Mouse (Mus musculus): Measurements from ENCODE around the gene Gpx7. TPM values are rescaled to one million over a fixed set of nuclear protein-coding genes. Genes with fewer than 3 reads are reported as not detected.
A peak's percentile ranks its signal among the peaks of the same experiment; 100 is the strongest.

The Gpx7 gene
- polyA plus RNA-seq, 1 experiment from 2014 or later: 52.8 TPM

- DNase-seq (ENCODE audit: low spot score): no peak
- WGBS: 43% methylated on average over 4 of the region's 4 CpGs
- peak overlapping the region; percentile 47 for H3K4me3 ChIP-seq
Measured at GRCm38 (mm10) chr4:108387106-108387505, 19.7 kb downstream of the Gpx7 start.

GRCm38 (mm10) chr4:108386087-108386486 lies 20.7 kb downstream of the Gpx7 start:
- no peaks in the 10 kb centered on the region for H3K9me3 ChIP-seq (replicated peaks)
- H3K4me3 ChIP-seq: no peak overlapping the region
- 40% methylated on average over 1 of the region's 1 CpGs for WGBS
- H3K36me3 ChIP-seq: no peaks in the 10 kb centered on the region
- peaks cover 52% of the 10 kb centered on the region for H3K27me3 ChIP-seq (ENCODE audit: low read depth, poor library complexity, severe bottlenecking)
- no peak overlapping the region for H3K27ac ChIP-seq (replicated peaks)
- peaks cover 35% of the 10 kb centered on the region for H3K4me1 ChIP-seq
- DNase-seq (ENCODE audit: low spot score): no peak

More at GRCm38 (mm10) chr4:108387106-108387505, 19.7 kb downstream of the Gpx7 start:
- Histone ChIP-seq H3K36me3 (no peaks in the 10 kb centered on the region), H3K4me1 (peaks cover 35% of the 10 kb centered on the region), H3K27ac (replicated peaks) (peak overlapping the region; percentile 86), H3K27me3 (ENCODE audit: low read depth, poor library complexity, severe bottlenecking) (peaks cover 41% of the 10 kb centered on the region), H3K9me3 (replicated peaks) (no peaks in the 10 kb centered on the region)

- DNase-seq (ENCODE audit: low spot score): peak; percentile 51
Measured at GRCm38 (mm10) chr4:108383183-108383714, 23.5 kb downstream of the Gpx7 start, which contains the start of gene Shisal2a. Gene Shisal2a (minus strand): TSS chr4:108383349.

GRCm38 (mm10) chr4:108380146-108380545 lies 26.6 kb downstream of the Gpx7 start:
- Histone ChIP-seq H3K27me3 (ENCODE audit: low read depth, poor library complexity, severe bottlenecking) (peaks cover 42% of the 10 kb centered on the region), H3K4me1 (peaks cover 30% of the 10 kb centered on the region), H3K36me3 (no peaks in the 10 kb centered on the region), H3K4me3 (no peak overlapping the region), H3K9me3 (replicated peaks) (no peaks in the 10 kb centered on the region), H3K27ac (replicated peaks) (0 out of 2 replicates have a peak overlapping the region, but pooled peaks have one; percentile 28)
- DNase-seq (ENCODE audit: low spot score): no peak
- 20% methylated on average over 1 of the region's 1 CpGs for WGBS

More at GRCm38 (mm10) chr4:108383183-108383714, 23.5 kb downstream of the Gpx7 start, which contains the start of gene Shisal2a:
- Histone ChIP-seq H3K4me3 (peak within 1 kb of the TSS; percentile 56), H3K36me3 (no peaks in the 10 kb centered on the region), H3K4me1 (peaks cover 47% of the 10 kb centered on the region), H3K9me3 (replicated peaks) (no peaks in the 10 kb centered on the region), H3K27ac (replicated peaks) (peak within 1 kb of the TSS; percentile 77), H3K27me3 (ENCODE audit: low read depth, poor library complexity, severe bottlenecking) (peaks cover 53% of the 10 kb centered on the region)
- 2% methylated on average over 55 of the region's 55 CpGs for WGBS

- no peaks in the 10 kb centered on the region for H3K9me3 ChIP-seq (replicated peaks)
- peaks cover 30% of the 10 kb centered on the region for H3K4me1 ChIP-seq
- 71% methylated on average over 3 of the region's 3 CpGs for WGBS
- H3K27me3 ChIP-seq (ENCODE audit: low read depth, poor library complexity, severe bottlenecking): peaks cover 35% of the 10 kb centered on the region
- H3K27ac ChIP-seq (replicated peaks): 0 out of 2 replicates have a peak overlapping the region, but pooled peaks have one; percentile 18
- no peak for DNase-seq (ENCODE audit: low spot score)
- no peaks in the 10 kb centered on the region for H3K36me3 ChIP-seq
- H3K4me3 ChIP-seq: no peak overlapping the region
Measured at GRCm38 (mm10) chr4:108379476-108379875, 27.3 kb downstream of the Gpx7 start.

- H3K9me3 ChIP-seq (replicated peaks): no peaks in the 10 kb centered on the region
- peaks cover 21% of the 10 kb centered on the region for H3K4me1 ChIP-seq
- 0 out of 2 replicates have a peak, but pooled peaks cover 6% of the 10 kb centered on the region for H3K27me3 ChIP-seq (ENCODE audit: low read depth, poor library complexity, severe bottlenecking)
- H3K4me3 ChIP-seq: no peak overlapping the region
- no peaks in the 10 kb centered on the region for H3K36me3 ChIP-seq
- H3K27ac ChIP-seq (replicated peaks): peak overlapping the region; percentile 38; the same call in 1 of the 2 replicates
- no peak for DNase-seq (ENCODE audit: low spot score)
- WGBS: 85% methylated on average over 3 of the region's 3 CpGs
Measured at GRCm38 (mm10) chr4:108372166-108372565, 34.6 kb downstream of the Gpx7 start.

- H3K4me1 ChIP-seq: peaks cover 21% of the 10 kb centered on the region
- no peak overlapping the region for H3K4me3 ChIP-seq
- DNase-seq (ENCODE audit: low spot score): no peak
- WGBS: 91% methylated on average over 3 of the region's 3 CpGs
- H3K9me3 ChIP-seq (replicated peaks): no peaks in the 10 kb centered on the region
- no peak overlapping the region for H3K27ac ChIP-seq (replicated peaks)
- H3K27me3 ChIP-seq (ENCODE audit: low read depth, poor library complexity, severe bottlenecking): 0 out of 2 replicates have a peak, but pooled peaks cover 6% of the 10 kb centered on the region
- no peaks in the 10 kb centered on the region for H3K36me3 ChIP-seq
Measured at GRCm38 (mm10) chr4:108371421-108371820, 35.3 kb downstream of the Gpx7 start.

GRCm38 (mm10) chr4:108370409-108370808 lies 36.4 kb downstream of the Gpx7 start:
- WGBS: 73% methylated on average over 4 of the region's 4 CpGs
- DNase-seq (ENCODE audit: low spot score): no peak
- H3K4me1 ChIP-seq: peaks cover 21% of the 10 kb centered on the region

GRCm38 (mm10) chr4:108369254-108369653 lies 37.5 kb downstream of the Gpx7 start:
- H3K27ac ChIP-seq (replicated peaks): peak overlapping the region; percentile 15; the same call in 1 of the 2 replicates
- peaks cover 29% of the 10 kb centered on the region for H3K4me1 ChIP-seq
- WGBS: 29% methylated on average over 5 of the region's 5 CpGs
- H3K36me3 ChIP-seq: no peaks in the 10 kb centered on the region
- DNase-seq (ENCODE audit: low spot score): no peak
- H3K9me3 ChIP-seq (replicated peaks): no peaks in the 10 kb centered on the region
- 0 out of 2 replicates have a peak, but pooled peaks cover 6% of the 10 kb centered on the region for H3K27me3 ChIP-seq (ENCODE audit: low read depth, poor library complexity, severe bottlenecking)
- no peak overlapping the region for H3K4me3 ChIP-seq

More at GRCm38 (mm10) chr4:108370409-108370808, 36.4 kb downstream of the Gpx7 start:
- Histone ChIP-seq H3K9me3 (replicated peaks) (no peaks in the 10 kb centered on the region), H3K27me3 (ENCODE audit: low read depth, poor library complexity, severe bottlenecking) (0 out of 2 replicates have a peak, but pooled peaks cover 6% of the 10 kb centered on the region), H3K4me3 (no peak overlapping the region), H3K36me3 (no peaks in the 10 kb centered on the region), H3K27ac (replicated peaks) (no peak overlapping the region)

- WGBS: 9% methylated on average over 5 of the region's 5 CpGs
- no peaks in the 10 kb centered on the region for H3K27me3 ChIP-seq (ENCODE audit: low read depth, poor library complexity, severe bottlenecking)
- no peaks in the 10 kb centered on the region for H3K36me3 ChIP-seq
- H3K4me1 ChIP-seq: peaks cover 67% of the 10 kb centered on the region
- peak overlapping the region; percentile 39 for H3K4me3 ChIP-seq
- no peaks in the 10 kb centered on the region for H3K9me3 ChIP-seq (replicated peaks)
- DNase-seq (ENCODE audit: low spot score): peak; percentile 44
- H3K27ac ChIP-seq (replicated peaks): peak overlapping the region; percentile 94
Measured at GRCm38 (mm10) chr4:108364111-108364476, 42.7 kb downstream of the Gpx7 start.

- H3K27me3 ChIP-seq (ENCODE audit: low read depth, poor library complexity, severe bottlenecking): no peaks in the 10 kb centered on the region
- no peaks in the 10 kb centered on the region for H3K9me3 ChIP-seq (replicated peaks)
- DNase-seq (ENCODE audit: low spot score): peak; percentile 65
- H3K4me1 ChIP-seq: peaks cover 67% of the 10 kb centered on the region
- H3K36me3 ChIP-seq: no peaks in the 10 kb centered on the region
- H3K4me3 ChIP-seq: peak overlapping the region; percentile 39
- WGBS: 9% methylated on average over 7 of the region's 7 CpGs
- peak overlapping the region; percentile 94 for H3K27ac ChIP-seq (replicated peaks)
Measured at GRCm38 (mm10) chr4:108363355-108364110, 43.2 kb downstream of the Gpx7 start.

- peak overlapping the region; percentile 39 for H3K4me3 ChIP-seq
- DNase-seq (ENCODE audit: low spot score): peak; percentile 90
- WGBS: 3% methylated on average over 18 of the region's 18 CpGs
- H3K27ac ChIP-seq (replicated peaks): peak overlapping the region; percentile 94
- no peaks in the 10 kb centered on the region for H3K36me3 ChIP-seq
- peaks cover 71% of the 10 kb centered on the region for H3K4me1 ChIP-seq
- H3K27me3 ChIP-seq (ENCODE audit: low read depth, poor library complexity, severe bottlenecking): no peaks in the 10 kb centered on the region
- no peaks in the 10 kb centered on the region for H3K9me3 ChIP-seq (replicated peaks)
Measured at GRCm38 (mm10) chr4:108362321-108363261, 44.2 kb downstream of the Gpx7 start.
